Mouse (Mus musculus): ENCODE results near the gene Uggt1. TPM values are rescaled to one million over a fixed set of nuclear protein-coding genes. Genes with fewer than 3 reads are reported as not detected.

Gene Uggt1
- total RNA-seq, 2 experiments from 2014 or later, result 40.8 to 47.3 TPM

GRCm38 (mm10) chr1:36230919-36231705 is 13.4 kb downstream of the Uggt1 start:
- intact Hi-C loops (cut with DNase I), result no loop called here
- DNase-seq (ENCODE audit: low spot score in 2 of 2), result no peak

GRCm38 (mm10) chr1:36228461-36228860 is 16.1 kb downstream of the Uggt1 start:
- intact Hi-C loops (cut with DNase I), result no loop called here
- DNase-seq (ENCODE audit: low spot score in 2 of 2), result no peak

GRCm38 (mm10) chr1:36224648-36225047 is 19.9 kb downstream of the Uggt1 start:
- peak in 1 of 2 experiments; percentile 25 for DNase-seq (ENCODE audit: low spot score in 2 of 2)
- intact Hi-C loops (cut with DNase I), result no loop called here

GRCm38 (mm10) chr1:36214324-36214723 is 30.2 kb downstream of the Uggt1 start:
- DNase-seq (ENCODE audit: low spot score in 2 of 2), result no peak
- intact Hi-C loops (cut with DNase I), result no loop called here

- no peak for DNase-seq (ENCODE audit: low spot score in 2 of 2)
- intact Hi-C loops (cut with DNase I), result no loop called here
These were observed 42.8 kb downstream of the Uggt1 start for GRCm38 (mm10) chr1:36201739-36202138.

GRCm38 (mm10) chr1:36194482-36194881 is 50.0 kb downstream of the Uggt1 start:
- no peak for DNase-seq (ENCODE audit: low spot score in 2 of 2)
- intact Hi-C loops (cut with DNase I), result no loop called here

- no peak for DNase-seq (ENCODE audit: low spot score in 2 of 2)
These were observed 52.6 kb downstream of the Uggt1 start for GRCm38 (mm10) chr1:36191966-36192365.

GRCm38 (mm10) chr1:36180038-36180437 is 64.5 kb downstream of the Uggt1 start:
- intact Hi-C loops (cut with DNase I), result no loop called here
- DNase-seq (ENCODE audit: low spot score in 2 of 2), result no peak

More at GRCm38 (mm10) chr1:36191966-36192365, 52.6 kb downstream of the Uggt1 start:
- intact Hi-C loops (cut with DNase I), result no loop called here

- intact Hi-C loops (cut with DNase I), result no loop called here
These were observed 71.1 kb downstream of the Uggt1 start for GRCm38 (mm10) chr1:36173461-36173860.

GRCm38 (mm10) chr1:36172941-36173340 is 71.6 kb downstream of the Uggt1 start:
- intact Hi-C loops (cut with DNase I), result no loop called here
- DNase-seq (ENCODE audit: low spot score in 2 of 2), result no peak

More at GRCm38 (mm10) chr1:36173461-36173860, 71.1 kb downstream of the Uggt1 start:
- DNase-seq (ENCODE audit: low spot score in 2 of 2), result no peak

GRCm38 (mm10) chr1:36162687-36163086 is 81.8 kb downstream of the Uggt1 start:
- no peak for DNase-seq (ENCODE audit: low spot score in 2 of 2)
- intact Hi-C loops (cut with DNase I), result no loop called here

GRCm38 (mm10) chr1:36161208-36161607 is 83.3 kb downstream of the Uggt1 start:
- intact Hi-C loops (cut with DNase I), result no loop called here
- no peak for DNase-seq (ENCODE audit: low spot score in 2 of 2)

- intact Hi-C loops (cut with DNase I), result no loop called here
These were observed 84.3 kb downstream of the Uggt1 start for GRCm38 (mm10) chr1:36160246-36160645.

GRCm38 (mm10) chr1:36149411-36149810 is 95.1 kb downstream of the Uggt1 start:
- intact Hi-C loops (cut with DNase I), result loop anchor here (5.0 kb wide), 1 partner anchor 128 kb away; no protein-coding TSS in a partner anchor
- DNase-seq (ENCODE audit: low spot score in 2 of 2), result peak in 1 of 2 experiments; percentile 29

More at GRCm38 (mm10) chr1:36160246-36160645, 84.3 kb downstream of the Uggt1 start:
- DNase-seq (ENCODE audit: low spot score in 2 of 2), result peak in 1 of 2 experiments; percentile 10

- no peak for DNase-seq (ENCODE audit: low spot score in 2 of 2)
- intact Hi-C loops (cut with DNase I), result loop anchor here (5.0 kb wide), 1 partner anchor 128 kb away; no protein-coding TSS in a partner anchor
These were observed 95.7 kb downstream of the Uggt1 start for GRCm38 (mm10) chr1:36148809-36149208.

GRCm38 (mm10) chr1:36145050-36145449 is 99.5 kb downstream of the Uggt1 start:
- intact Hi-C loops (cut with DNase I), result loop anchor here (5.0 kb wide), 1 partner anchor 132 kb away; no protein-coding TSS in a partner anchor
- peak; percentile 74 for DNase-seq (ENCODE audit: low spot score in 2 of 2)

GRCm38 (mm10) chr1:36140311-36140710 is 104.2 kb downstream of the Uggt1 start:
- intact Hi-C loops (cut with DNase I), result loop anchor here (5.0 kb wide), 1 partner anchor 1248 kb away; no protein-coding TSS in a partner anchor
- DNase-seq (ENCODE audit: low spot score in 2 of 2), result no peak

- peak; percentile 54 to 80 for DNase-seq (ENCODE audit: low spot score in 2 of 2)
These were observed 109.9 kb downstream of the Uggt1 start for GRCm38 (mm10) chr1:36134584-36134983.

GRCm38 (mm10) chr1:36133647-36134046 is 110.9 kb downstream of the Uggt1 start:
- DNase-seq (ENCODE audit: low spot score in 2 of 2), result peak in 1 of 2 experiments; percentile 21
- intact Hi-C loops (cut with DNase I), result loop anchor here (5.0 kb wide), 1 partner anchor 61 kb away; no protein-coding TSS in a partner anchor

More at GRCm38 (mm10) chr1:36134584-36134983, 109.9 kb downstream of the Uggt1 start:
- intact Hi-C loops (cut with DNase I), result loop anchor here (5.0 kb wide), 1 partner anchor 62 kb away; no protein-coding TSS in a partner anchor

- no peak for DNase-seq (ENCODE audit: low spot score in 2 of 2)
- intact Hi-C loops (cut with DNase I), result loop anchor here (5.0 kb wide), 1 partner anchor 61 kb away; no protein-coding TSS in a partner anchor
These were observed 111.5 kb downstream of the Uggt1 start for GRCm38 (mm10) chr1:36133041-36133440.

Data from left cerebral cortex, postnatal 14 days (tissue).